Mouse (Mus musculus): ENCODE data around the gene Parp4.

- TF ChIP-seq POLR2A (IDR thresholded peaks at IDR 0.05; ENCODE audit: insufficient read length, low read depth) (no peak), TCF12 (IDR thresholded peaks at IDR 0.05; ENCODE audit: insufficient read depth, poor library complexity, severe bottlenecking) (no peak), E2F4 (IDR thresholded peaks at IDR 0.05; ENCODE audit: insufficient read depth) (no peak), MAX (IDR thresholded peaks at IDR 0.05; ENCODE audit: low read depth) (no peak)
These were observed 74.0 kb downstream of the Parp4 start for GRCm38 (mm10) chr14:56649448-56649847.

Data from myocyte (in vitro differentiated cells).